ENCODE assay signal across 28 mouse cellular contexts in genomic region chr1:165109135-165109534, GRCm38 (mm10). TPM values are rescaled to one million over a fixed set of nuclear protein-coding genes. Genes with fewer than 3 reads are reported as not detected.
DNase-seq lines count a peak whose midpoint lies in the region; ATAC-seq and TF ChIP-seq lines count a peak whose summit lies in the region.
"Had no signal": no experiment of that assay in that cellular context is flagged by ENCODE, and none has a peak within 500 bp of the region (broad histone marks: within the 10 kb centered on the region; RNA-seq: fewer than 3 reads in every experiment).

No protein-coding gene starts in this region.

- no peaks in the 10 kb centered on the region for H3K27me3 ChIP-seq in heart, embryonic 12.5 days (replicated peaks)
- no peaks in the 10 kb centered on the region for H3K27me3 ChIP-seq in hindbrain, embryonic 13.5 days
- H3K27me3 ChIP-seq in hindbrain, embryonic 14.5 days (ENCODE audit: control insufficient read depth, insufficient read depth, low read length), result no peaks in the 10 kb centered on the region
- H3K27me3 ChIP-seq: CH12.LX; midbrain, embryonic 12.5 days had no signal

- no peak for TF ChIP-seq CTCF in layer of hippocampus, adult 2 months (conservative IDR thresholded peaks at IDR 0.05)
- no peak for TF ChIP-seq CTCF in olfactory bulb, adult 2 months (IDR thresholded peaks at IDR 0.05; ENCODE audit: insufficient read depth, low read depth, low read length)

- intact Hi-C loops in heart, postnatal 25 days (cut with DNase I), result no loop called here

- no peak overlapping the region for H3K9ac ChIP-seq in heart, embryonic 12.5 days
- no peak overlapping the region for H3K9ac ChIP-seq in hindbrain, embryonic 13.5 days
- no peak overlapping the region for H3K9ac ChIP-seq in hindbrain, embryonic 14.5 days
- H3K9ac ChIP-seq: limb, embryonic 13.5 days; liver, embryonic 12.5 days; midbrain, embryonic 12.5 days had no signal

- no peak for ATAC-seq in heart, embryonic 12.5 days (ENCODE audit: insufficient number of reproducible peaks, low FRiP score)
- ATAC-seq in hindbrain, embryonic 13.5 days (ENCODE audit: low FRiP score), result no peak
- ATAC-seq in hindbrain, embryonic 14.5 days (ENCODE audit: low FRiP score), result no peak
- ATAC-seq: liver, embryonic 12.5 days had no signal

- no peak for DNase-seq in heart, postnatal 25 days (ENCODE audit: low spot score)
- no peak for DNase-seq in hindbrain, embryonic 14.5 days (ENCODE audit: low spot score)
- DNase-seq in layer of hippocampus, adult 2 months (ENCODE audit: low spot score in 2 of 2), result no peak
- DNase-seq in layer of hippocampus, adult 9-10 months (ENCODE audit: low spot score), result no peak
- no peak for DNase-seq in Muller cell, postnatal 12 days (ENCODE audit: inconsistent ontology term)
- DNase-seq: adrenal gland, postnatal 14 days; B cell, adult 2 months; cerebellum, adult 9-10 months; gastrocnemius, postnatal 14 days; kidney, adult 18-20 months; layer of hippocampus, adult 9-11 months; lung, adult 2 months; lung, postnatal 14 days; thymus, postnatal 14 days had no signal

- H3K27ac ChIP-seq in heart, embryonic 12.5 days (ENCODE audit: poor library complexity, severe bottlenecking), result peak overlapping the region; percentile 86
- peak overlapping the region; percentile 52; the same call in 1 of the 2 replicates for H3K27ac ChIP-seq in hindbrain, embryonic 13.5 days
- H3K27ac ChIP-seq in hindbrain, embryonic 14.5 days, result no peak overlapping the region
- H3K27ac ChIP-seq in layer of hippocampus, adult 2 months, result peak overlapping the region; percentile 65
- H3K27ac ChIP-seq in olfactory bulb, adult 2 months (ENCODE audit: insufficient read depth, low read depth, low read length), result peak overlapping the region; percentile 59
- H3K27ac ChIP-seq: limb, embryonic 13.5 days; liver, embryonic 12.5 days; midbrain, embryonic 12.5 days had no signal

- peaks cover 61% of the 10 kb centered on the region for H3K4me1 ChIP-seq in heart, embryonic 12.5 days (replicated peaks)
- peaks cover 37% of the 10 kb centered on the region for H3K4me1 ChIP-seq in hindbrain, embryonic 13.5 days (replicated peaks)
- peaks cover 10% of the 10 kb centered on the region for H3K4me1 ChIP-seq in hindbrain, embryonic 14.5 days (replicated peaks; ENCODE audit: control insufficient read depth, insufficient read depth, low read length)
- peaks cover 33% of the 10 kb centered on the region for H3K4me1 ChIP-seq in olfactory bulb, adult 2 months (ENCODE audit: control insufficient read depth, insufficient read depth, low read length)

- no peaks in the 10 kb centered on the region for H3K9me3 ChIP-seq in heart, embryonic 12.5 days (replicated peaks)
- H3K9me3 ChIP-seq in hindbrain, embryonic 13.5 days, result no peaks in the 10 kb centered on the region
- H3K9me3 ChIP-seq in hindbrain, embryonic 14.5 days (ENCODE audit: control insufficient read depth, low read length), result no peaks in the 10 kb centered on the region
- H3K9me3 ChIP-seq: G1E; limb, embryonic 13.5 days; liver, embryonic 12.5 days; midbrain, embryonic 12.5 days had no signal

- TF ChIP-seq POLR2A in olfactory bulb, adult 2 months (IDR thresholded peaks at IDR 0.05; ENCODE audit: insufficient read depth, low read depth, low read length), result no peak

- WGBS in heart, embryonic 12.5 days, result 32% methylated on average over 5 of the region's 5 CpGs
- 62% methylated on average over 5 of the region's 5 CpGs for WGBS in hindbrain, embryonic 13.5 days
- WGBS in hindbrain, embryonic 14.5 days, result 69% methylated on average over 5 of the region's 5 CpGs
- WGBS in olfactory bulb, adult 2 months, result 52% methylated on average over 5 of the region's 5 CpGs

- no peak overlapping the region for H3K4me2 ChIP-seq in heart, embryonic 12.5 days
- no peak overlapping the region for H3K4me2 ChIP-seq in hindbrain, embryonic 13.5 days
- no peak overlapping the region for H3K4me2 ChIP-seq in hindbrain, embryonic 14.5 days (replicated peaks)
- H3K4me2 ChIP-seq: limb, embryonic 13.5 days; liver, embryonic 12.5 days; midbrain, embryonic 12.5 days had no signal

- H3K36me3 ChIP-seq in heart, embryonic 12.5 days, result no peaks in the 10 kb centered on the region
- H3K36me3 ChIP-seq in hindbrain, embryonic 13.5 days, result no peaks in the 10 kb centered on the region
- no peaks in the 10 kb centered on the region for H3K36me3 ChIP-seq in hindbrain, embryonic 14.5 days (replicated peaks; ENCODE audit: control insufficient read depth, insufficient read depth)
- H3K36me3 ChIP-seq: G1E; limb, embryonic 13.5 days; liver, embryonic 12.5 days; midbrain, embryonic 12.5 days had no signal

- no peak overlapping the region for H3K4me3 ChIP-seq in heart, embryonic 12.5 days
- H3K4me3 ChIP-seq in hindbrain, embryonic 13.5 days, result no peak overlapping the region
- no peak overlapping the region for H3K4me3 ChIP-seq in hindbrain, embryonic 14.5 days (replicated peaks; ENCODE audit: low read length)
- H3K4me3 ChIP-seq in layer of hippocampus, adult 2 months, result no peak overlapping the region
- H3K4me3 ChIP-seq in olfactory bulb, adult 2 months (ENCODE audit: insufficient read depth, low read depth, low read length), result no peak overlapping the region
- H3K4me3 ChIP-seq: limb, embryonic 13.5 days; liver, embryonic 12.5 days; midbrain, embryonic 12.5 days had no signal

RNA-seq across cellular contexts. Expression of gene Tbx19, which starts 51.4 kb away (rescaled TPM):
- polyA plus RNA-seq in heart, embryonic 12.5 days (2016; fragmentation: Nextera tagmentation; extraction: Ambion mirVana), result not detected in 2 replicates
- not detected for total RNA-seq in heart, postnatal 25 days (2021)
- polyA plus RNA-seq in hindbrain, embryonic 13.5 days (2015; fragmentation: Nextera tagmentation; extraction: Ambion mirVana), result not detected in 2 replicates
- polyA plus RNA-seq in hindbrain, embryonic 14.5 days (2014; fragmentation: Nextera tagmentation; extraction: Ambion mirVana), result not detected in 2 replicates
- not detected for total RNA-seq in layer of hippocampus, adult 2 months (2021)
- not detected in 2 replicates for polyA plus RNA-seq in olfactory bulb, adult 2 months (2012; ENCODE audit: insufficient read depth, insufficient read length, low replicate concordance, missing spikeins)
- total RNA-seq: adrenal gland, postnatal 14 days; G1E; gastrocnemius, postnatal 14 days; heart, adult 8-10 months; left cerebral cortex, adult 18-20 months; left cerebral cortex, postnatal 25 days; monocyte, adult 5-6 weeks; neutrophil, adult 5-6 weeks had no signal
- polyA plus RNA-seq: G1E; limb, embryonic 13.5 days; liver, embryonic 12.5 days; midbrain, embryonic 12.5 days; stomach, embryonic 16.5 days had no signal
